Mouse (Mus musculus) embryonic fibroblast, embryonic 13.5 days (primary cell): ENCODE measurements around the gene Scrn2.

Experiments used
- CTCF ChIP-seq: IDR thresholded peaks from 2 replicates; pipeline ENCODE4 v1.5.1; 2011; ENCODE audit warnings: mild to moderate bottlenecking, control low read depth, low read length, moderate library complexity, borderline replicate concordance; ENCODE audit not compliant: insufficient read depth
- POLR2A ChIP-seq: IDR thresholded peaks from 2 replicates; pipeline ENCODE4 v1.6.1; 2011; ENCODE audit warnings: low read depth, mild to moderate bottlenecking, control low read depth, low read length, moderate library complexity

GRCm38 (mm10) chr11:96997380-96997956 lies 32.3 kb upstream of the Scrn2 start:
- no peak for TF ChIP-seq CTCF
- no peak; the same call in 1 of the 2 replicates for TF ChIP-seq POLR2A
